Mouse (Mus musculus): ENCODE data around the gene Gm17693. TPM values are rescaled to one million over a fixed set of nuclear protein-coding genes. Genes with fewer than 3 reads are reported as not detected.
"Not testable (repeated sequence)": the region's sequence is repeated elsewhere in the genome, so short reads cannot be mapped to it uniquely, and the experiment has no call there.

Gm17693 gene
- not detected in 2 replicates for total RNA-seq (2014; rRNA removed)
- polyA plus RNA-seq (2015; fragmentation: Nextera tagmentation; extraction: Ambion mirVana), result not detected in 2 replicates

GRCm38 (mm10) chrX:125705144-125705543 lies at the start of gene Gm17693:
Gene Gm17693, plus strand, starts transcription at chrX:125705444.
- H3K36me3 ChIP-seq (ENCODE audit: insufficient read depth, low read length); H3K9me3 ChIP-seq (ENCODE audit: low read length); H3K4me1 ChIP-seq (ENCODE audit: insufficient read depth, low read length); H3K27me3 ChIP-seq (ENCODE audit: insufficient read depth, low read length); DNase-seq (ENCODE audit: low spot score); H3K27ac ChIP-seq (ENCODE audit: low read depth, low read length); H3K4me2 ChIP-seq (ENCODE audit: low read depth, low read length, poor library complexity, severe bottlenecking); H3K9ac ChIP-seq (replicated peaks; ENCODE audit: low read length, poor library complexity, severe bottlenecking); H3K4me3 ChIP-seq (ENCODE audit: low read depth, low read length); ATAC-seq (ENCODE audit: low FRiP score): not testable (repeated sequence)
- no CpG with 5 or more reads among the region's 4 CpGs for WGBS
